Mouse (Mus musculus) left cerebral cortex, adult 2 months (tissue): ENCODE results near the gene Klf13. TPM values are rescaled to one million over a fixed set of nuclear protein-coding genes. Genes with fewer than 3 reads are reported as not detected.

Source experiments
- DNase-seq, 2 experiments: peaks; one replicate each; pipeline ENCODE4 v3.0.0; 2021 to 2022; ENCODE audit warnings: low spot score in 2 of 2, mixed read lengths in 1 of 2; ENCODE audit errors: extremely low spot score in 1 of 2
- H3K27ac ChIP-seq: fragments of 200-600 bp; 2 replicates; pipeline ENCODE4 v1.8.1; 2022
- H3K4me3 ChIP-seq: fragments of 200-600 bp; 2 replicates; pipeline ENCODE4 v1.8.1; 2022
- CTCF ChIP-seq: fragments of 200-600 bp; IDR thresholded peaks from 2 replicates; pipeline ENCODE4 v1.8.1; 2022; ENCODE audit warnings: antibody characterized with exemption, mild to moderate bottlenecking, moderate library complexity
- intact Hi-C: fragments of 180-260 bp; cut with DNase I; formaldehyde crosslinking; loops from one replicate; pipeline ENCODE4 v1.15.1; 2025
- total RNA-seq, 2 experiments: library from RNA; stranded (reverse); gene quantifications; 2 replicates each; pipeline ENCODE4 v1.2.3; 2021

Gene Klf13
- total RNA-seq, 2 experiments from 2014 or later = 179 to 199 TPM

- intact Hi-C loops = no loop called here
- DNase-seq = no peak
- no peak for TF ChIP-seq CTCF
- Histone ChIP-seq H3K27ac (peak overlapping the region; percentile 98), H3K4me3 (no peak overlapping the region)
These were observed 40.5 kb downstream of the Klf13 start for GRCm38 (mm10) chr7:63898201-63898600.

DNA sequence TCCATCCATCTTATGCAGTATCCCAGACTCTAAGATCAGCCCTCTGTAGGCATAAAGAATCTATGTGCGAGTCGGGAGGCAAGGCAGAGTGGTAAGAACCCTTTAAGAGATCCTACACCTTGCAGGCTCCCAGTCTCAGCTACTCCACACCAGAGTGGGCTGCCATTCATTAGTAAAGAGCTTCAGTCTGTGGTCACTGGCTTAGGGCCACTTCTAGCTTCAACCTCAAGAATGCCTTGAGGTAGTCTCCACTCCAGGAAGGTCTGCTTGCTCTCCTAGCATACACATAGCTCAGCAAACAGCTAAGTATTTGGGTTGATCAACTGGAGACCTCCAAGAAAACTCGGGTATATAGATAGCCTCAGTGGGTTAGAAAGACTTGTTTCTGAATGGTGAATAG, 41.1 kb downstream of the Klf13 start:
- no peak for TF ChIP-seq CTCF
- intact Hi-C loops = loop anchor here (1.0 to 2.0 kb wide), 5 partner anchors 15 to 136 kb away; no protein-coding TSS in a partner anchor
- peak overlapping the region; percentile 98 for H3K27ac ChIP-seq
- peak overlapping the region; percentile 40 for H3K4me3 ChIP-seq
- DNase-seq = no peak

DNA sequence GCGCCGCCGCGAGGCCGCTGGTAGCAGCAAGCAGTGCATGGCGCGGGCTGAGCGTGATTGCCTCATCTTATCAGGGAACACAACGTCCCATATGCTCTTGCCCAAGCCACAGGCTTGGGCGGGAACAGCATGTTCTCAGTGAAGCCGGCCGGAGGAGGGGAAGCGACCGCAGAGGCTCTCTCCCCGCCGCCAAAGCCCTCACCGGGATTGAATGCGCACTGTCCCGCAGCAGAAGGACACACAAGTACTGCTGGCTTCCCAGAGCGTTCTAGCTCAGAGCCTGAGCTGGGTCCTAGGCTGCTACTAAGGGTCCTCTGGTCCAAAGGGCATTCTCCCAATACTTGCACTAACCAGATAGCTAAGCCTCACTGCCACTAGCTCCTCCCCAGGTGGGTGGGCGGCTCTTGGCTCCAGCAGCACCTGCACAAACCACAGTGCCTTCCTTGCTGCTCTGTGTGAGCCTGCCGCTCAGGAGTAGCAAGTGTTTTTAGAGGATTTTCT, 41.7 kb downstream of the Klf13 start:
- DNase-seq = peak; percentile 87 to 91
- Histone ChIP-seq H3K4me3 (peak overlapping the region; percentile 40), H3K27ac (peak overlapping the region; percentile 98)
- TF ChIP-seq CTCF = peak; percentile 54
- intact Hi-C loops = loop anchor here (1.0 to 2.0 kb wide), 6 partner anchors 16 to 142 kb away; no protein-coding TSS in a partner anchor

- no peak for TF ChIP-seq CTCF
- intact Hi-C loops = loop anchor here (1.0 to 2.0 kb wide), 3 partner anchors 16 to 141 kb away; no protein-coding TSS in a partner anchor
- no peak for DNase-seq
- peak overlapping the region; percentile 98 for H3K27ac ChIP-seq
- H3K4me3 ChIP-seq = peak overlapping the region; percentile 40
These were observed 42.3 kb downstream of the Klf13 start for GRCm38 (mm10) chr7:63896276-63896967.

DNA sequence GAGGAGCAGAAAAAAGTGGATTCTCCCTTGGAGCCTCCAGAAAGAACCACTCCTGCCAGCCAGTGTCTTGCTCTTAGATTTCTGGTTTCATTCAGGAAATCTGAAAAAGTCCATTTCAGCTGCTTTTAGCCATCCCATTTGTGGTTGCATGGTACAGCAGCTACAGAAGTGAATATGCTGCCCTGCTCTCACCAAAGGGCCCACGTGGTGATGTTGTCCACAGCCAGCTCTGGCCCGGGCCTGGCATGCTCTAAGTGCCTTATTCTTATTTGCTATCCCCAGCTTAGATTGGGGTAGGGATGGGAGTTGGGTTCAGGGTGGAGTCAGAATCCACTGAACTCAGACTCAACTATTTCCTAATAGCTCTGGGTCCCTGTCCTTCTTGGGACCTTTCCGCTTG, 43.5 kb downstream of the Klf13 start:
- DNase-seq = no peak
- TF ChIP-seq CTCF = no peak
- H3K4me3 ChIP-seq = no peak overlapping the region
- peak overlapping the region; percentile 98 for H3K27ac ChIP-seq
- intact Hi-C loops = no loop called here

- TF ChIP-seq CTCF = no peak
- intact Hi-C loops = no loop called here
- H3K27ac ChIP-seq = peak overlapping the region; percentile 98
- no peak overlapping the region for H3K4me3 ChIP-seq
- no peak for DNase-seq
These were observed 44.1 kb downstream of the Klf13 start for GRCm38 (mm10) chr7:63894662-63895061.

GRCm38 (mm10) chr7:63893729-63894128, 45.0 kb downstream of the Klf13 start:
- no peak for DNase-seq
- intact Hi-C loops = no loop called here

GRCm38 (mm10) chr7:63893201-63893600, 45.5 kb downstream of the Klf13 start:
- intact Hi-C loops = no loop called here
- DNase-seq = no peak
- TF ChIP-seq CTCF = no peak
- peak overlapping the region; percentile 79 for H3K27ac ChIP-seq
- no peak overlapping the region for H3K4me3 ChIP-seq

More at GRCm38 (mm10) chr7:63893729-63894128, 45.0 kb downstream of the Klf13 start:
- TF ChIP-seq CTCF = no peak
- Histone ChIP-seq H3K27ac (peak overlapping the region; percentile 79), H3K4me3 (no peak overlapping the region)

GRCm38 (mm10) chr7:63891488-63892075, 47.1 kb downstream of the Klf13 start:
- H3K4me3 ChIP-seq = no peak overlapping the region
- no peak for TF ChIP-seq CTCF
- no peak for DNase-seq
- peak overlapping the region; percentile 28 for H3K27ac ChIP-seq
- intact Hi-C loops = no loop called here

GRCm38 (mm10) chr7:63889116-63889975, 49.4 kb downstream of the Klf13 start:
- DNase-seq = no peak
- intact Hi-C loops = no loop called here
- no peak for TF ChIP-seq CTCF
- Histone ChIP-seq H3K4me3 (no peak overlapping the region), H3K27ac (no peak overlapping the region; the same call in 1 of the 2 replicates)

- H3K4me3 ChIP-seq = no peak overlapping the region
- no peak for DNase-seq
- TF ChIP-seq CTCF = no peak
- no peak overlapping the region; the same call in 1 of the 2 replicates for H3K27ac ChIP-seq
- intact Hi-C loops = no loop called here
These were observed 50.0 kb downstream of the Klf13 start for GRCm38 (mm10) chr7:63888674-63889073.
